Mouse (Mus musculus): ENCODE results near the gene Ift81.

GRCm38 (mm10) chr5:122576683-122577329 is 37.5 kb downstream of the Ift81 start:
- TF ChIP-seq POLR2A (IDR thresholded peaks at IDR 0.05; ENCODE audit: insufficient read length, low read depth): no peak
- TF ChIP-seq POLR2AphosphoS2 (IDR thresholded peaks at IDR 0.05; ENCODE audit: insufficient read length, low read depth): no peak
- TF ChIP-seq TCF3 (IDR thresholded peaks at IDR 0.05; ENCODE audit: insufficient read length, low read depth): no peak
- no peak for TF ChIP-seq TCF12 (IDR thresholded peaks at IDR 0.05; ENCODE audit: insufficient read depth, poor library complexity, severe bottlenecking)
- TF ChIP-seq MAX (IDR thresholded peaks at IDR 0.05; ENCODE audit: low read depth): no peak
- no peak for TF ChIP-seq USF1 (IDR thresholded peaks at IDR 0.05; ENCODE audit: low read depth)
- TF ChIP-seq CEBPB (IDR thresholded peaks at IDR 0.05; ENCODE audit: insufficient read depth, poor library complexity, severe bottlenecking): no peak
- TF ChIP-seq REST (IDR thresholded peaks at IDR 0.05; ENCODE audit: insufficient read depth, insufficient read length): no peak
- TF ChIP-seq MYOG (IDR thresholded peaks at IDR 0.05; ENCODE audit: control insufficient read depth in 1 of 3, insufficient read depth in 1 of 3, insufficient read length in 2 of 3, low read depth in 2 of 3): no peak
- TF ChIP-seq SRF (IDR thresholded peaks at IDR 0.05; ENCODE audit: control insufficient read depth, insufficient read length, low read depth): no peak
- TF ChIP-seq E2F4 (IDR thresholded peaks at IDR 0.05; ENCODE audit: insufficient read depth): no peak
- no peak for TF ChIP-seq MYOD1 (IDR thresholded peaks at IDR 0.05; ENCODE audit: control insufficient read depth in 1 of 3, insufficient read length in 2 of 3, low read depth in 2 of 3)
